Mouse (Mus musculus) heart, embryonic 16.5 days (tissue): ENCODE data around the gene Rsph6a. TPM values are rescaled to one million over a fixed set of nuclear protein-coding genes. Genes with fewer than 3 reads are reported as not detected.

Experiments used
- ATAC-seq: fragments of 200-750 bp; cut with Nextera tagmentation; replicated peaks from 2 replicates; pipeline ENCODE4 v1.8.0; 2017; ENCODE audit warnings: moderate number of reproducible peaks; ENCODE audit not compliant: insufficient read depth, low FRiP score; ENCODE audit errors: extremely low read depth
- H3K27ac ChIP-seq: fragments of 300-500 bp; sonication (generic); 2 replicates; pipeline ENCODE4 v1.5.1; 2014; ENCODE audit warnings: mild to moderate bottlenecking, low read length, control low read depth, moderate library complexity
- H3K27me3 ChIP-seq: fragments of 300-500 bp; sonication (generic); 2 replicates; pipeline ENCODE4 v1.6.1; 2014; ENCODE audit warnings: low read length, mixed read lengths; ENCODE audit not compliant: control insufficient read depth, insufficient read depth
- H3K36me3 ChIP-seq: fragments of 300-500 bp; sonication (generic); 2 replicates; pipeline ENCODE4 v1.6.1; 2014; ENCODE audit not compliant: control insufficient read depth, insufficient read depth
- H3K4me1 ChIP-seq: fragments of 300-500 bp; sonication (generic); 2 replicates; pipeline ENCODE4 v1.6.1; 2014; ENCODE audit warnings: low read length, mixed read lengths; ENCODE audit not compliant: control insufficient read depth, insufficient read depth
- H3K4me2 ChIP-seq: fragments of 300-500 bp; sonication (generic); 2 replicates; pipeline ENCODE4 v1.6.1; 2014; ENCODE audit warnings: low read depth, mild to moderate bottlenecking, control low read depth, low read length
- H3K4me3 ChIP-seq: fragments of 300-500 bp; sonication (generic); 2 replicates; pipeline ENCODE4 v1.5.1; 2014; ENCODE audit warnings: mild to moderate bottlenecking, control low read depth, low read length
- H3K9ac ChIP-seq: fragments of 300-500 bp; sonication (generic); 2 replicates; pipeline ENCODE4 v1.6.1; 2014; ENCODE audit warnings: low read length, control low read depth
- H3K9me3 ChIP-seq: fragments of 300-500 bp; sonication (generic); replicated peaks from 2 replicates; pipeline ENCODE4 v1.6.1; 2016; ENCODE audit warnings: low read length; ENCODE audit not compliant: control insufficient read depth
- WGBS: fragments of 180-500 bp; shearing (Covaris S2); extraction: QIAGEN DNeasy Blood & Tissue Kit; methylation state at CpG from one replicate; pipeline ENCODE4 v1.1.7; 2014; 5-methylcytosine and 5-hydroxymethylcytosine counted together
- polyA plus RNA-seq: library from polyadenylated mRNA; unstranded; fragments of >200 nt; fragmentation: Nextera tagmentation; extraction: Ambion mirVana; gene quantifications from 2 replicates; pipeline ENCODE4 v1.2.1, GENCODE M21; 2015

The Rsph6a gene
- polyA plus RNA-seq, 1 experiment from 2014 or later: not detected

DNA sequence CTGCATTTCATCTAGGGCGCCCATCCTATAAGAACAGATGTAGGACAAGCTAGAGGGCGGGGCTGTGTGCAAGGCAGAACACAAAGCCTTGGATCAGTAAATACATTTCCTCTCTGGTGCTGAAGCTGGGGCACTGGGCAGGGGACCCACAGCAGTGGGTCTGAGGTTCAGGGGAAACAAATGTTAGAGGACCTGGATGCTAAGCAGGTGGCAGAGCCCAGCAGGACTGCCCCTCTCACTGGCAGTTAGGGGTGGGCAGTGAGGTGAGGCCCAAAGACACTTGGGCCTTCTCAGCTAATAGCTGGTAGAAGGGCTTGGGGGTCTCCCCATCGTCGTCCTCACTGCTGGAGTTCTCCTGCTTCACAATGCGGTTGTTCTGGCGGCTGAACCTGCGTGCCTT lies 44.3 kb downstream of the Rsph6a start:
- H3K4me1 ChIP-seq: peaks cover 23% of the 10 kb centered on the region
- H3K27me3 ChIP-seq: no peaks in the 10 kb centered on the region
- peaks cover 5% of the 10 kb centered on the region for H3K9me3 ChIP-seq
- no peak overlapping the region for H3K4me2 ChIP-seq
- H3K36me3 ChIP-seq: peaks cover 4% of the 10 kb centered on the region; the same call in 1 of the 2 replicates
- no peak overlapping the region for H3K4me3 ChIP-seq
- no peak overlapping the region for H3K27ac ChIP-seq
- 74% methylated on average over 7 of the region's 7 CpGs for whole genome bisulfite sequencing
- ATAC-seq: no peak
- H3K9ac ChIP-seq: no peak overlapping the region

DNA sequence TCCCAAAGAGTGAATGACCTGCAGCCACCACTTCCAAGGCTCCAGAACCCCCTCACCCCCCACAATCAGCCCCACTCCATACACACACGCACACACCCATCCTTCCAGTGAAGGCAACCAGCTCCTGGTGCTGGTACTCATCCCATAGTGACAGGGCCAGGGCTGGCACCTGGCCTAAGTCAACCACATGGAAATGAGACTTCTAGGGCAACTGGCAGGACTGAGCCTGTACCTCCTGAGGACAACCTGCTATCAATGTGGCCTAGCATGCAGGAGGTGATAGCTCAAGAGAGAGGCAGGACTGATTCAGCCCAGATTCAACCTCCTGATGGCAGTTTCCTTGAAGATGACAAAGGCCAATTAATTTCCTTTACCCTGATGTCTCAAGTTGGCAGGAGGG lies 45.8 kb downstream of the Rsph6a start:
- H3K4me1 ChIP-seq: peaks cover 23% of the 10 kb centered on the region
- peaks cover 5% of the 10 kb centered on the region for H3K9me3 ChIP-seq
- no peak overlapping the region for H3K9ac ChIP-seq
- H3K27ac ChIP-seq: no peak overlapping the region
- no peak overlapping the region for H3K4me2 ChIP-seq
- no peak overlapping the region for H3K4me3 ChIP-seq
- peaks cover 4% of the 10 kb centered on the region; the same call in 1 of the 2 replicates for H3K36me3 ChIP-seq
- no peak for ATAC-seq
- no peaks in the 10 kb centered on the region for H3K27me3 ChIP-seq
- WGBS: 63% methylated on average over 1 of the region's 1 CpGs

DNA sequence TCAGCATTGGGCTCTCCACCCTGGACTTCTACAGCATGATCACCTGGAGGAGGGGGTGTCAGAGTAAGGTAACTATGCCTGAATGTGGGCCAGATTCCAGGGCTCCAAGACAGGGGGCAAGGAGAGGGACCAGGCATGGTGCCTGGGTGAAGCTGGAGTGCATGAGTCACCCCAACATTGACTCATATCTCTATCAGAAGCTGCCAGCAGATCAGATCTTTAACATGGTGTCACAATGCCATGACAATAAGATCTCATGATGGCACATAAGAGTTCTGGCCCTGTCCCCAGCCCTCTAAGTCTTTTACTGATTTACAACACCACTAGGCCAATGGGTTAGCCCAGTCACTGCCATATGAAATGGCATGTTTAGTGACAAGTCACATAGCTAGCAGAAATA lies 49.3 kb downstream of the Rsph6a start:
- ATAC-seq: no peak
- H3K9ac ChIP-seq: no peak overlapping the region
- no peaks in the 10 kb centered on the region for H3K27me3 ChIP-seq
- H3K9me3 ChIP-seq: peaks cover 5% of the 10 kb centered on the region
- H3K4me1 ChIP-seq: peaks cover 3% of the 10 kb centered on the region; the same call in 1 of the 2 replicates
- no peak overlapping the region for H3K4me3 ChIP-seq
- no peak overlapping the region for H3K27ac ChIP-seq
- H3K36me3 ChIP-seq: no peaks in the 10 kb centered on the region
- H3K4me2 ChIP-seq: no peak overlapping the region

DNA sequence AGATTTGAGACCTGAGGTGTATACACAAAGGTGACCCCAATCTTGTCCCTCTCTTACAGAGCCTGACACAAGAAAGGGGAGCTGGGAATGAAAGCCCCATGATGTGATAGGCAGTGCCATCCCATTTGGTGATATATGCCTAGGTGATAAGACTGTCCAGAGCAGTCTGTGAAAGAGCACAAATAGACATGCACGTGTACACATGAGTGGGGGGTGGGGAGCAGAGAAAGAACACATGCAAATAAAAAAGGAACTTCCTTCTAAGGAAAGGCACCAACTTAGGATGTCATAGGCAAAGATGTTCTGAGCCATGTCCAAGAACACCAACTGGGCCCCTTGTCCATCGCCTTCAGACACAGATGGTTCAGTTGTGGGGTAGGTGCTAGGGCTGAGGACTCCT lies 50.0 kb downstream of the Rsph6a start:
- no peak overlapping the region for H3K9ac ChIP-seq
- no peak overlapping the region for H3K27ac ChIP-seq
- H3K4me3 ChIP-seq: no peak overlapping the region
- peaks cover 3% of the 10 kb centered on the region; the same call in 1 of the 2 replicates for H3K4me1 ChIP-seq
- no peak overlapping the region for H3K4me2 ChIP-seq
- no peak for ATAC-seq
- peaks cover 5% of the 10 kb centered on the region for H3K9me3 ChIP-seq
- no peaks in the 10 kb centered on the region for H3K36me3 ChIP-seq
- WGBS: 68% methylated on average over 2 of the region's 2 CpGs
- H3K27me3 ChIP-seq: no peaks in the 10 kb centered on the region

DNA sequence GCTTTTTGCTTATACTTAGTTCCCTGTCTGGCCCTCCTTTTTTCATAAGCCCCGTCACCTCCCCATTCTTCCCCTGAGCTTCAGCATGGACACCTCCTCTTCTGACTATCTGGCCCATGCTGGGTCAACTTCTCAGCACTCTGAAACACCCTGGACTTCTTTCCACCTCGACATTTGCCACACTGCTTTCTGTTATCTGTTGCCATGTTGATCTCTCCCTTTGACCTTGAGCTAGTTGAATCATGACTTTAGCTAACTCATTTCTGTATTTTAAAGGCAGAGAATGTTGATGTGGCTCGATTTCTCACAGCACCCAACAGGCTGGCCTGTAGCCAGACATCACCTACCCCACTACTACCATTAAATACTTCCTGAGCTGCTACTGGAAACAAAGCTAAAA lies 52.9 kb downstream of the Rsph6a start:
- H3K4me1 ChIP-seq: peaks cover 3% of the 10 kb centered on the region; the same call in 1 of the 2 replicates
- H3K27ac ChIP-seq: no peak overlapping the region
- H3K4me2 ChIP-seq: no peak overlapping the region
- H3K4me3 ChIP-seq: no peak overlapping the region
- peaks cover 4% of the 10 kb centered on the region for H3K9me3 ChIP-seq
- WGBS: 37% methylated on average over 3 of the region's 3 CpGs
- no peaks in the 10 kb centered on the region for H3K36me3 ChIP-seq
- no peak overlapping the region for H3K9ac ChIP-seq
- H3K27me3 ChIP-seq: no peaks in the 10 kb centered on the region
- ATAC-seq: no peak

DNA sequence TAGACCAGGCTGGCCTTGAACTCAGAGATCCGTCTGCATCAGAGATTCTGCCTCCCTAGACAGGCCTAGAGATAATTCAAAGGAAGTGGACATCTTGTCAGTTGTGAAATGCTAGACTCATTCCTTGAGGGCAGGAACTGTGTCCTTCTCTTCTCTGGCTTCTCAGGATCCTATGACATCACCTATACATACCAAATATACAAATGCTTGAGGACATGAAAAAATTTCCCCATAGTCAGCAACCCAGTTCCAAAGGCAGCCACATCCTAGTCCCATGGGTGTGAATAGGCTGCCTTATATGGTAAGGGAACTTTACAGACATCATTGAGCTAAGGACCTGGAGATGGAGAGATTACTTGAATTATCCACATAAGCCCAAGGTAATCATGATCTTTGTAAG lies 55.1 kb downstream of the Rsph6a start:
- H3K9ac ChIP-seq: no peak overlapping the region
- H3K4me2 ChIP-seq: no peak overlapping the region
- ATAC-seq: no peak
- H3K4me1 ChIP-seq: peaks cover 3% of the 10 kb centered on the region; the same call in 1 of the 2 replicates
- H3K36me3 ChIP-seq: no peaks in the 10 kb centered on the region
- H3K4me3 ChIP-seq: no peak overlapping the region
- no peaks in the 10 kb centered on the region for H3K9me3 ChIP-seq
- H3K27ac ChIP-seq: no peak overlapping the region
- WGBS: 90% methylated on average over 1 of the region's 1 CpGs
- no peaks in the 10 kb centered on the region for H3K27me3 ChIP-seq

DNA sequence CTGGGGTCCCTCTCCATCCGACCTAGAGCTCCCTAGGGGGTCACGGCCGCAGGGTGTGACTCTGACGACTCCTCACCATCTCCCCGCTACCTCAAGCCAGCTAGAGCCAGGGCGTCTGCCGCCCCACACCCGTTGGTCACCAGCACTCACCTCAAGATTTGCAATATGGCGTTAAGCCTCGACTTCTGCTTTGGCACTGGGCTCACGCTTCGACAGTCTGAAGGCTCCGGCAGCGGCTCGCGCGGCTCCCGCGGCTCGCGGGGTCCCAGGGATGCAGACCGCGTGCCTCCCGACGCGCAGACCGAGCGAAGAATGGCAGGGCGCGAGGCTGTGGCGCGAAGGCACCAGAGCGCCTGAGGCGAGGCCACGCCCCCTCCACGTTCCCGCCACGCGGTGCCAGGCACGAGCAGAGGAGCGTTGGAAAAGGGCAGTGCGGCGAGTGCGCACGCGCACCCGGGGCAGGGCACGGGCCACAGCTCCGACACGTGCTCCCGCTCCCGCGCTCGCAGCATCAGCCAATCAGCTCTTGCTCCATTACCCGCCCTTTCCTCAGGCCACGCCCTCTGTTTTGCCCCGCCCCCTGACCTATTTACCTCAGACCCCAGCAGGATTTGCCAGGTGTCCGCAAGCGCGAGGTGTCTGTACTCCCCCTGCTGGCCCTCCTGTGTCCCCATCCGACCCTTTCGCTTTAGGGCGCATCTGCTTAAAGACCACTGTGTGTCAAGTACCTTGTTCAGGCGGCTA lies 63.7 kb downstream of the Rsph6a start, which contains the start of gene Gm4969:
TSS of gene Gm4969 (minus strand) at position 341 of the 744 bp plus-strand sequence.
- peaks cover 16% of the 10 kb centered on the region for H3K4me1 ChIP-seq
- WGBS: 19% methylated on average over 60 of the region's 64 CpGs
- peak within 1 kb of the TSS; percentile 58 for H3K4me2 ChIP-seq
- H3K4me3 ChIP-seq: peak within 1 kb of the TSS; percentile 39
- peaks cover 7% of the 10 kb centered on the region for H3K9me3 ChIP-seq
- H3K27me3 ChIP-seq: no peaks in the 10 kb centered on the region
- H3K27ac ChIP-seq: no peak within 1 kb of the TSS
- no peak within 1 kb of the TSS for H3K9ac ChIP-seq
- peak; percentile 23; the same call in 1 of the 2 replicates for ATAC-seq
- no peaks in the 10 kb centered on the region for H3K36me3 ChIP-seq

DNA sequence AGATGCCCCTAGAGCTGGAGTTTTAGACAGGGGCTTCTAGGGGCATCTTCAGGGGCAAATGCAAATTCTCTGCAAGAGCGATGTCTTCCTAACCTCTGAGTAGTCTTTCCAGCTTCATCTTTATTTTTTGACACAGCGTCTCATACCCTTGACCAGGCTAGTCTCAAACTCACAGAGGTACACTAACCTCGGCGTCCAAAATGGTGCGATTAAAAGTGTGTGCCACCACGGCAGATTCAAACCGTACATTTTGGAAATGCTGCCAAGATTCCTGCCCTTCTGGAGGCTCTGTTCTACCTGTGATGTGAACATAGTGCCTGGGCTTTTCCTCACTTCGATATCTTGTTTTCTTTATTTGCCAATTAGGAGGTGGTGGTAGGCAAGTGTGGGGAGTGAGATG lies 64.6 kb downstream of the Rsph6a start:
- H3K4me3 ChIP-seq: no peak overlapping the region
- peak overlapping the region; percentile 19; the same call in 1 of the 2 replicates for H3K4me2 ChIP-seq
- H3K9me3 ChIP-seq: peaks cover 7% of the 10 kb centered on the region
- 91% methylated on average over 8 of the region's 8 CpGs for WGBS
- peaks cover 16% of the 10 kb centered on the region for H3K4me1 ChIP-seq
- H3K27me3 ChIP-seq: no peaks in the 10 kb centered on the region
- no peak overlapping the region for H3K9ac ChIP-seq
- ATAC-seq: no peak
- no peaks in the 10 kb centered on the region for H3K36me3 ChIP-seq
- no peak overlapping the region for H3K27ac ChIP-seq

DNA sequence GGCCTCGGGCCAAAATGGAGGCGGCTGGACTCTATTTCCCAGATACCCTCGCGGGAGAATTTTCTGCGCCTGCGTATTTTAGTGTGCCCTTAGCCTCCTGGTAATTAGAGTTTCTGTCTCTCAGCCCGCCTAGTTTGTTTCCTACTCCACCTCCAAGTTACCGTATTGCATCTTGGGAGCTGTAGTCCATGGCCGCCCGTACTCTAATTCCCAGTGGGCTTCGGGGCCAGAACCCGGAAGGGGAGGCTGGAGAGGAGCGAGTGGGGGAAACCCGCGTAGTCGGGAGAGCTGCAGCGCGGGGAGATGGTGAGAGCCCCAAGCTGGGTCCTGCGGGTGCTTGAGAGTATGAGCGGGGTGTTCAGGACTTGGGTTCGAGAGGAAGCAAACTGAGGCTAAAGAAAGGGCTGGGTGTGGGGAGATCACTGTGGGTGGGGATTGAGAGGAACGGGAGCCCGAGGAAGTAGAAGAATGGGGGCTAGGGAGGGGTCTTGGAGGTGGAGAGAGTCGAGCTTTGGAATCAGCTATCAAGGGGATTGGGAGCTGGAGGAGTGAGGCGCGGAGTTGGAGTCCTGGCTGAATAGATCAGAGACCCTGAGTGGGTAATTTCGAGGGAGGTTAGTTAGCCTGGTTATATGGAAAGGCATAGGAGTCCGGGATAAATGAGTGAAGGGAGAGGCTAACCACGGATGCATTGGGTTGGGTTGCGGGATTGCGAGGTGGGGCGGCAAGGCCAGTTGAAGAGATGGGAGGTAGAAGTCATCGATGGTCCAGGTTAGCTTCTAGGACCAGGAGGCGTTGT lies 65.3 kb downstream of the Rsph6a start, which contains the start of gene Fbxo46:
TSS of gene Fbxo46 (plus strand) at position 229 of the 799 bp plus-strand sequence.
- peak; percentile 94 for ATAC-seq
- H3K36me3 ChIP-seq: no peaks in the 10 kb centered on the region
- no peaks in the 10 kb centered on the region for H3K27me3 ChIP-seq
- 2% methylated on average over 34 of the region's 34 CpGs for WGBS
- H3K4me1 ChIP-seq: peaks cover 16% of the 10 kb centered on the region
- H3K9me3 ChIP-seq: peaks cover 7% of the 10 kb centered on the region
- peak within 1 kb of the TSS; percentile 73 for H3K9ac ChIP-seq
- H3K4me2 ChIP-seq: peak within 1 kb of the TSS; percentile 78
- peak within 1 kb of the TSS; percentile 62 for H3K4me3 ChIP-seq
- H3K27ac ChIP-seq: no peak within 1 kb of the TSS
